Comparison of ENCODE assay signal across 1 mouse cellular context in the genomic region with DNA sequence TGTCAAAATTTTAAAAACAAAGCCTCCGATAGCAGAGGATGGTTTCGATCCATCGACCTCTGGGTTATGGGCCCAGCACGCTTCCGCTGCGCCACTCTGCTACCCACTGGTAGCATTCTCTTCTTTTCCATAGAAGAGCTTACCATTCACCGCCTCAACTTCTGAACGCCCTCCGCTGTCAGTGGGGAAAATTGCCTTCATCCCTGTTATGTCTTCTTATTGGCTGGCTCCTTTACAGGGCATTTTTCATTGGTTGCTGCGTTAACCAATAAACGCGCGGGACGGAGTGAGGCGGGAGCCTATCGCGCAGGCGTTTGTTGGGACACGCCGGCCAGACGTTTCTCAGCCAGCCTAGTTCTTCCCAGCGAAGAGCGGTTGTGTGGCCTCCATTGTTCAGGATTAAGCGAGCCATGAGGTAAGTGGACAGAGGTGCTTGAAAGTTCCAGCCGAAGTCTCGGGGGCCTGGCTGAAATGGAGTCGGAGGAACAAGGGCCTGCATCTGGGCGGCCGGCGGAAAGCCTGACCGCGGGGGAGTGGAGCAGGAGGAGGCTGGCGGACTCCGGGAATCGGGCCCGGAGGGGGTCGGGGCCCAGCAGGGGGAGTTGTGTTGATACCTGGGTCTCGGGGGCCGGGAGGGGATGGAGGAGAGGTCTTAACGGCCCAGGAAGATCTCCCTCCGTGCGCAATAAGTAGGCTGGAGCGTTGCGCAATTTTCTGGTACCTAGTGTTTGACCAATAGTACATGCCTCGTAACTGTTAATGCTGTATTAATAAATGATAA.
TF ChIP-seq lines count a peak whose summit lies in the region.

Gene Ilf2 (plus strand): TSS at position 296 of the 781 bp plus-strand sequence.

TF ChIP-seq in MEL, 35 proteins besides CTCF, POLR2A, EP300 and RAD21 (continued from another document):
- peak; percentile 69; the same call in 1 of the 2 replicates for TF ChIP-seq TCF12 (IDR thresholded peaks at IDR 0.05; ENCODE audit: low read depth, low read length)
- peak; percentile 88; the same call in 1 of the 2 replicates for TF ChIP-seq UBTF (IDR thresholded peaks at IDR 0.05; ENCODE audit: borderline replicate concordance, insufficient read depth, low read depth, low read length)
- TF ChIP-seq POLR2AphosphoS5 (IDR thresholded peaks at IDR 0.05; ENCODE audit: borderline replicate concordance, low read depth, low read length), result peak; percentile 45; the same call in 1 of the 2 replicates
- TF ChIP-seq NELFE (IDR thresholded peaks at IDR 0.05; ENCODE audit: low read depth, low read length), result peak; percentile 97
- TF ChIP-seq MEF2A (IDR thresholded peaks at IDR 0.05; ENCODE audit: extremely low read depth, insufficient replicate concordance, low read depth, low read length, poor library complexity, severe bottlenecking), result no peak
- peak; percentile 69 for TF ChIP-seq NRF1 (IDR thresholded peaks at IDR 0.05; ENCODE audit: insufficient read depth, low read depth, low read length, poor library complexity, severe bottlenecking)
- TF ChIP-seq MAZ (IDR thresholded peaks at IDR 0.05; ENCODE audit: low read depth, low read length), result no peak; the same call in 1 of the 2 replicates
- TF ChIP-seq TAL1 (IDR thresholded peaks at IDR 0.05; ENCODE audit: low read length), result no peak
- no peak for TF ChIP-seq BHLHE40 (IDR thresholded peaks at IDR 0.05; ENCODE audit: borderline replicate concordance, low read depth, low read length)
- no peak for TF ChIP-seq USF1 (IDR thresholded peaks at IDR 0.05; ENCODE audit: low read depth, low read length)
- no peak for TF ChIP-seq RCOR1 (IDR thresholded peaks at IDR 0.05; ENCODE audit: low read depth, low read length)
- peak; percentile 66 for TF ChIP-seq MAX (IDR thresholded peaks at IDR 0.05; ENCODE audit: low read length)
- no peak for TF ChIP-seq ZC3H11A (IDR thresholded peaks at IDR 0.05; ENCODE audit: low read depth, low read length)
TF ChIP-seq in MEL: peak in this region for 18.
